Mouse (Mus musculus) lung, embryonic 14.5 days (tissue): Measurements from ENCODE around the gene Pgm2l1. TPM values are rescaled to one million over a fixed set of nuclear protein-coding genes. Genes with fewer than 3 reads are reported as not detected.

Experiments
- ATAC-seq: fragments of 200-750 bp; cut with Nextera tagmentation; 2 replicates; pipeline ENCODE4 v1.8.0; 2017; ENCODE audit warnings: mild to moderate bottlenecking, moderate TSS enrichment, moderate library complexity; ENCODE audit not compliant: insufficient read depth
- DNase-seq: peaks from one replicate; pipeline ENCODE4 v3.0.0-alpha.2; 2015
- H3K27ac ChIP-seq: fragments of 300-500 bp; sonication (generic); 2 replicates; pipeline ENCODE4 v1.5.1; 2014; ENCODE audit warnings: low read depth, mild to moderate bottlenecking, moderate library complexity
- H3K27me3 ChIP-seq: fragments of 300-500 bp; sonication (generic); 2 replicates; pipeline ENCODE4 v1.6.1; 2014; ENCODE audit warnings: low read length, control low read depth; ENCODE audit not compliant: insufficient read depth
- H3K36me3 ChIP-seq: fragments of 300-500 bp; sonication (generic); 2 replicates; pipeline ENCODE4 v1.6.1; 2014; ENCODE audit warnings: control low read depth; ENCODE audit not compliant: insufficient read depth
- H3K4me1 ChIP-seq: fragments of 300-500 bp; sonication (generic); 2 replicates; pipeline ENCODE4 v1.6.1; 2014; ENCODE audit warnings: antibody characterized with exemption, control low read depth; ENCODE audit not compliant: insufficient read depth
- H3K4me2 ChIP-seq: fragments of 300-500 bp; sonication (generic); 2 replicates; pipeline ENCODE4 v1.6.1; 2014; ENCODE audit warnings: mild to moderate bottlenecking
- H3K4me3 ChIP-seq: fragments of 300-500 bp; sonication (generic); 2 replicates; pipeline ENCODE4 v1.5.1; 2014; ENCODE audit warnings: low read depth, low read length
- H3K9ac ChIP-seq: fragments of 300-500 bp; sonication (generic); 2 replicates; pipeline ENCODE4 v1.6.1; 2014
- H3K9me3 ChIP-seq: fragments of 300-500 bp; sonication (generic); 2 replicates; pipeline ENCODE4 v1.6.1; 2016; ENCODE audit warnings: low read depth, low read length, control low read depth
- CTCF ChIP-seq: IDR thresholded peaks from 2 replicates; pipeline ENCODE4 v1.5.1; 2016; ENCODE audit warnings: antibody characterized with exemption, low read depth
- WGBS: fragments of 180-500 bp; shearing (Covaris S2); extraction: QIAGEN DNeasy Blood & Tissue Kit; methylation state at CpG from one replicate; pipeline ENCODE4 v1.1.7; 2014; 5-methylcytosine and 5-hydroxymethylcytosine counted together
- polyA plus RNA-seq: library from polyadenylated mRNA; unstranded; fragments of >200 nt; fragmentation: Nextera tagmentation; extraction: Ambion mirVana; gene quantifications from 2 replicates; pipeline ENCODE4 v1.2.1, GENCODE M21; 2014

Gene Pgm2l1
- polyA plus RNA-seq, 1 experiment from 2014 or later, result 2.6 TPM

DNA sequence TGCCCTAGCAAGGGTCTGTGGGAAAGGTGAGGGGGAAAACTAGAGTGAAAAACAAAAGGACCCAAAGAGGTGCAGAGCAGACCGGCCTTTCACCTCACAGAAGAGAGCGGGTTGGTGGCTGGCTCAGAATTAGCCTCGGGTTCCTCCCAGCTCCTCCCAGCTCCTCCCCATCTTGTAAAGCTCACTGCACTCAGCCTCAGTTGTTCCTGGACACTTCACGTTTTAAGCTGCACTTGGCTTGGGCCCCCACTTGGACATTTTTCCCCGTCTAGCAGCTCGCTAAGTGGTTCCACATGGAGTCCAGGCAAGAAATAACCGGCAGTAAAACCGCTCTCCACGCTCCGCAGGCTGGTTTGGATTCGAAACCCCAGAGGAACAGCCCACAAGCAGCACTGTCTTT, 61.4 kb downstream of the Pgm2l1 start:
- peak overlapping the region; percentile 18 for H3K4me3 ChIP-seq

DNA sequence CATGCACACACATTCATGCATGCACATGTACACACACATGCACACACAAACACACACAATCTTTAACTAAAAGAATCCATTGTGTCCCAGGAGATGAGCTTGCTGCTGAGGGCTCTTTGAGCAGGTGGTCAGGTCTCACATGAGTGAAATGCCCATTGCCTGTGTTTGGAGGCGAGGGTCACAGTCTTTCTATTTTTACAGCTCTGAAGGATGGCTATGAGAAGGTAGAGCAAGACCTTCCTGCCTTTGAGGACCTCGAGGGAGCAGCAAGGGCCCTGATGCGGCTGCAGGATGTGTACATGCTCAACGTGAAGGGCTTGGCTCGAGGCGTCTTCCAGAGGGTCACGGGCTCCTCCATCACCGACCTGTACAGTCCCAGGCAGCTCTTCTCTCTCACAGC, 66.4 kb downstream of the Pgm2l1 start:
- H3K36me3 ChIP-seq, result peaks cover 16% of the 10 kb centered on the region; the same call in 1 of the 2 replicates
- 72% methylated on average over 8 of the region's 8 CpGs for WGBS
- no peak for DNase-seq
- peaks cover 11% of the 10 kb centered on the region for H3K4me1 ChIP-seq
- ATAC-seq, result no peak
- no peak for TF ChIP-seq CTCF
- no peak overlapping the region for H3K4me3 ChIP-seq
- no peak overlapping the region for H3K4me2 ChIP-seq
- H3K27ac ChIP-seq, result no peak overlapping the region
- H3K9me3 ChIP-seq, result 0 out of 2 replicates have a peak, but pooled peaks cover 4% of the 10 kb centered on the region
- H3K27me3 ChIP-seq, result no peaks in the 10 kb centered on the region
- no peak overlapping the region for H3K9ac ChIP-seq

More for the DNA sequence above, 61.4 kb downstream of the Pgm2l1 start:
- 16% methylated on average over 11 of the region's 11 CpGs for WGBS
- Histone ChIP-seq H3K4me2 (peak overlapping the region; percentile 74), H3K9me3 (0 out of 2 replicates have a peak, but pooled peaks cover 4% of the 10 kb centered on the region), H3K27ac (peak overlapping the region; percentile 96), H3K36me3 (peaks cover 3% of the 10 kb centered on the region; the same call in 1 of the 2 replicates), H3K4me1 (peaks cover 24% of the 10 kb centered on the region), H3K27me3 (no peaks in the 10 kb centered on the region), H3K9ac (peak overlapping the region; percentile 42)
- DNase-seq, result peak; percentile 74
- ATAC-seq, result peak; percentile 78
- no peak for TF ChIP-seq CTCF

DNA sequence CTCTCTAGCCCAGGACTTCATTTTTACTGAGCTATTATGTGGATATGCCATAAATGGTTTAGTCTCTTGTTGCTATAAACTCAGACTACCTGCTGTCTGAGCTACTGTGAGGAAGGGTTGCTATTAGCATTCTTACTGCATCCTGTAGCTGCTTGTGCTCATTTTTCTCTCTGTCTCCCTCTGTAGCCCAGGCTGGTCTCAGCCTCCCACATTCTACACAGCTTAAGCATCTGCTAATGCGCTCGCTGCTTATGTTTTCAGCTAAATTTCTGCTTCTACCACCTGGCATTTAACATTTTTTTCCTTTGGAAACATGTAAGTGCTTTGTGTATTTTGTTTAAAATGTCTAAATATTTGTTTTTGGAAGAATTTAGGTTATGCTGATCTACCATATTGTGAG, 68.6 kb downstream of the Pgm2l1 start:
- Histone ChIP-seq H3K4me1 (no peaks in the 10 kb centered on the region), H3K27ac (no peak overlapping the region), H3K4me2 (no peak overlapping the region), H3K27me3 (no peaks in the 10 kb centered on the region), H3K9ac (no peak overlapping the region), H3K36me3 (peaks cover 16% of the 10 kb centered on the region; the same call in 1 of the 2 replicates), H3K9me3 (0 out of 2 replicates have a peak, but pooled peaks cover 4% of the 10 kb centered on the region), H3K4me3 (no peak overlapping the region)
- 85% methylated on average over 2 of the region's 2 CpGs for WGBS
- no peak for TF ChIP-seq CTCF
- DNase-seq (no peak), ATAC-seq (no peak)

DNA sequence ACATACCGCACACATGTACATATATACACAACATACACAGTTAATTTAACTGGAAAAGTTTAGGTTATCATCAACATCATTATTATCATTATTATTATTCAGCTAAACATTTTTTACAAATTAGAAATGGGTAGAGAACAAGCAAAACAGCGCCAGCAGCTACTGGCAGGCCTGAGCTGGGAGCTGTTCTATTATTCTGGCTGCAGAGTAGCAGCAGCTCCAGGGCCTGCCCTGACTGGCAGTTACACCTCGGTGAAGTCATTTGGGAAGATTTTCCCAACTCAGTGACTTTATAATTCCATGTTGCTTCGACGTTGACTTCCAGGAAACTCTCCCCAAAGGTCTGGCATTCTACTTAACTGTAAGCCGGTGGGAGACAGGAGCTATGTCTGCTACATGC, 69.5 kb downstream of the Pgm2l1 start:
- no peaks in the 10 kb centered on the region for H3K4me1 ChIP-seq
- no peak overlapping the region for H3K4me2 ChIP-seq
- H3K27ac ChIP-seq, result no peak overlapping the region
- no peak for TF ChIP-seq CTCF
- H3K4me3 ChIP-seq, result no peak overlapping the region
- DNase-seq, result no peak
- no peak overlapping the region for H3K9ac ChIP-seq
- ATAC-seq, result no peak
- H3K36me3 ChIP-seq, result peaks cover 13% of the 10 kb centered on the region; the same call in 1 of the 2 replicates
- H3K27me3 ChIP-seq, result no peaks in the 10 kb centered on the region
- no peaks in the 10 kb centered on the region for H3K9me3 ChIP-seq
- 78% methylated on average over 6 of the region's 6 CpGs for WGBS

DNA sequence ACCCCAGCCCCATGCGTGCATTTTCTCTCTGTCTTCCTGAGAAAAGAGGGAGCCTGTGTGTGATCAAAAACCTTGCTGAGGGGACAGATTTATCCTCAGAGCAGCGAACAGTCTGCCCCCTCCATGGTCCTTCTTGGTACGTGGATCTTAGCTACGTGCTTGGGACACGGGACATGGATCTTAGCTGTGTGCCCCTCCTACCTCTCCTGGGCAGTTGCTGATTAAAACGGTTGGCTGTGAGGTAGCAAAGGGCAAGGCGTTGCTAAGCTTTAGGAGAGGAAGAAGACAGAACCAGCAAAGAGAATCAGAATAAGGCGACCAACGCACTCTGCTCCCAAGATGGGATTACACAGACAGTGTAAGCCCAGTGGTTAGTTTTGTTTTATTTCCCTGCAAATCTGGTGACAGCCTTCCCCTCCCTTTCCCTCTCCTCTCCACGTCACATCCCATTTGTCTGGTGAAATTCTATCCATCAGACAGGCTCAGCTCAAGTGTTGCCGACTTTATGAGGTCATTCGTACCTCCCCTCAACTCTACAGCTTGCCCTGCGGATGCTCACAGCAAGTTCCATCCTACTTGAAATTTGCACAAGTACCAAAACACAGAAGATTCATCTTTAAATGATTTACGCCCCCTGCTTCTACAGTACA, 71.8 kb downstream of the Pgm2l1 start:
- ATAC-seq (no peak), DNase-seq (peak; percentile 40)
- H3K27me3 ChIP-seq, result no peaks in the 10 kb centered on the region
- no peak for TF ChIP-seq CTCF
- H3K4me3 ChIP-seq, result no peak overlapping the region
- no peak overlapping the region for H3K9ac ChIP-seq
- H3K27ac ChIP-seq, result no peak overlapping the region
- peaks cover 4% of the 10 kb centered on the region; the same call in 1 of the 2 replicates for H3K4me1 ChIP-seq
- peaks cover 21% of the 10 kb centered on the region; the same call in 1 of the 2 replicates for H3K36me3 ChIP-seq
- no peak overlapping the region for H3K4me2 ChIP-seq
- no peaks in the 10 kb centered on the region for H3K9me3 ChIP-seq
- WGBS, result 54% methylated on average over 14 of the region's 14 CpGs

DNA sequence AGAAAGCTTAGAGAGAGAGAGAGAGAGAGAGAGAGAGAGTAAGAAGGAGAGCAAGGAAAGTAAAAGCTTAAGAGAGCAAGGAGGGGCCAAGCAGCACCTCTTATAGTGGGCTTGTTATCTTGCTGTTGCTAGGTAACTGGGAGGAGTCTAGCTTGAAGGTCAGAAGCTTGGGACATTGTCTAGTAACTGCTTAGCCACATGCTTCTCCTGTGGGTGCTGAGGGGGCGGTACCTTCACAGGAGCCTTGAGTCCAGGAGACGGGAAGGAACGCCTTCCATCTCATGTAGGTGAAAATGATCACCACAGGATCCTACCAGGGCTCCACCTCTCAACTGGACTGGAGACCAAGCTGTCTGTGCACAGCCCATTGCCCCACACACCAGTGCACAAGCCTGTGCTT, 74.2 kb downstream of the Pgm2l1 start:
- no peaks in the 10 kb centered on the region for H3K27me3 ChIP-seq
- no peak overlapping the region for H3K4me3 ChIP-seq
- no peak overlapping the region for H3K4me2 ChIP-seq
- ATAC-seq (no peak), DNase-seq (no peak)
- H3K4me1 ChIP-seq, result peaks cover 4% of the 10 kb centered on the region; the same call in 1 of the 2 replicates
- TF ChIP-seq CTCF, result no peak
- WGBS, result 52% methylated on average over 3 of the region's 3 CpGs
- H3K9ac ChIP-seq, result no peak overlapping the region
- no peaks in the 10 kb centered on the region for H3K9me3 ChIP-seq
- H3K27ac ChIP-seq, result no peak overlapping the region
- peaks cover 15% of the 10 kb centered on the region; the same call in 1 of the 2 replicates for H3K36me3 ChIP-seq

DNA sequence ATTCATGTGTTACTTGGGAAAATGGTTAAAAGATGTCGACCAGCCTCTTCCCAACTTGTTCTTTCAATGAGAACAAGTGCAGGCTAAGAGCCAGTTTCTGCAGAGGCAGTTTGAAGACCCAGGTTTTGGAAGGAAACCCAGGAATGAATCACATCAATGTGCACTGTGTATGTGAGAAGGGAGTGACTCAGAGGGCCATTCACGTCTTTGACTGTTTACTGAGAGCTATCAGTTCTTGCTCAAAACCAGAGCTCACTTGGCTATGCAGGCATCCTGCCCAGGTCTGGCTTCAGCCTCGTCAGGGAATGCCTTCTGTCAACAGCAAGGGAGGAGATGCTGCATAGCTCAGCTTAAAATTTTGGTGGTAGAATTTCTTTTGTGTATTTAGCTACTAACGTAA, 75.1 kb downstream of the Pgm2l1 start:
- no peaks in the 10 kb centered on the region for H3K27me3 ChIP-seq
- 0 out of 2 replicates have a peak overlapping the region, but pooled peaks have one; percentile 46 for H3K27ac ChIP-seq
- H3K36me3 ChIP-seq, result peaks cover 15% of the 10 kb centered on the region; the same call in 1 of the 2 replicates
- 35% methylated on average over 4 of the region's 4 CpGs for WGBS
- ATAC-seq, result no peak
- peaks cover 4% of the 10 kb centered on the region; the same call in 1 of the 2 replicates for H3K4me1 ChIP-seq
- H3K9me3 ChIP-seq, result no peaks in the 10 kb centered on the region
- no peak for TF ChIP-seq CTCF
- no peak overlapping the region for H3K4me2 ChIP-seq
- no peak overlapping the region for H3K4me3 ChIP-seq
- DNase-seq, result peak; percentile 57
- no peak overlapping the region for H3K9ac ChIP-seq
